Mouse (Mus musculus): ENCODE data around the gene Gpr153.

Gpr153 gene

GRCm38 (mm10) chr4:152287317-152288120 lies 13.5 kb downstream of the Gpr153 start:
- in situ Hi-C loops (cut with MboI, MseI) = loop anchor here (5.0 kb wide), 1 partner anchor 75 kb away; no protein-coding TSS in a partner anchor

GRCm38 (mm10) chr4:152288398-152288945 lies 14.4 kb downstream of the Gpr153 start:
- in situ Hi-C loops (cut with MboI, MseI) = loop anchor here (5.0 kb wide), 1 partner anchor 76 kb away; no protein-coding TSS in a partner anchor

- in situ Hi-C loops (cut with MboI, MseI) = loop anchor here (5.0 kb wide), 1 partner anchor 118 kb away; no protein-coding TSS in a partner anchor
Measured at GRCm38 (mm10) chr4:152290385-152290784, 16.4 kb downstream of the Gpr153 start.

- in situ Hi-C loops (cut with MboI, MseI) = loop anchor here (5.0 kb wide), 1 partner anchor 119 kb away; no protein-coding TSS in a partner anchor
Measured at GRCm38 (mm10) chr4:152290991-152291390, 17.0 kb downstream of the Gpr153 start.

GRCm38 (mm10) chr4:152291562-152291961 lies 17.5 kb downstream of the Gpr153 start, which contains the start of gene Hes3:
Gene Hes3 (minus strand): TSS chr4:152291662.
- in situ Hi-C loops (cut with MboI, MseI) = loop anchor here (5.0 kb wide), 1 partner anchor 119 kb away; no protein-coding TSS in a partner anchor

GRCm38 (mm10) chr4:152292102-152292765 lies 18.2 kb downstream of the Gpr153 start:
- in situ Hi-C loops (cut with MboI, MseI) = loop anchor here (5.0 kb wide), 1 partner anchor 120 kb away; no protein-coding TSS in a partner anchor

- in situ Hi-C loops (cut with MboI, MseI) = loop anchor here (5.0 kb wide), 1 partner anchor 122 kb away; no protein-coding TSS in a partner anchor
Measured at GRCm38 (mm10) chr4:152294188-152294929, 20.3 kb downstream of the Gpr153 start.

- in situ Hi-C loops (cut with MboI, MseI) = no loop called here
Measured at GRCm38 (mm10) chr4:152295916-152296315, 21.9 kb downstream of the Gpr153 start.

- in situ Hi-C loops (cut with MboI, MseI) = no loop called here
Measured at GRCm38 (mm10) chr4:152296371-152296770, 22.3 kb downstream of the Gpr153 start.

- in situ Hi-C loops (cut with MboI, MseI) = no loop called here
Measured at GRCm38 (mm10) chr4:152296874-152297861, 23.1 kb downstream of the Gpr153 start, which contains the start of gene Icmt. Gene Icmt (plus strand): TSS chr4:152297227.

- in situ Hi-C loops (cut with MboI, MseI) = no loop called here
Measured at GRCm38 (mm10) chr4:152298836-152299235, 24.8 kb downstream of the Gpr153 start.

GRCm38 (mm10) chr4:152300375-152300774 lies 26.3 kb downstream of the Gpr153 start:
- in situ Hi-C loops (cut with MboI, MseI) = no loop called here

- in situ Hi-C loops (cut with MboI, MseI) = no loop called here
Measured at GRCm38 (mm10) chr4:152302012-152302411, 28.0 kb downstream of the Gpr153 start.

GRCm38 (mm10) chr4:152303172-152303571 lies 29.1 kb downstream of the Gpr153 start:
- in situ Hi-C loops (cut with MboI, MseI) = no loop called here

GRCm38 (mm10) chr4:152304685-152305084 lies 30.7 kb downstream of the Gpr153 start:
- in situ Hi-C loops (cut with MboI, MseI) = no loop called here

- in situ Hi-C loops (cut with MboI, MseI) = no loop called here
Measured at GRCm38 (mm10) chr4:152305991-152306390, 32.0 kb downstream of the Gpr153 start.

GRCm38 (mm10) chr4:152307542-152307941 lies 33.5 kb downstream of the Gpr153 start:
- in situ Hi-C loops (cut with MboI, MseI) = no loop called here

GRCm38 (mm10) chr4:152312186-152312585 lies 38.2 kb downstream of the Gpr153 start:
- in situ Hi-C loops (cut with MboI, MseI) = no loop called here

- in situ Hi-C loops (cut with MboI, MseI) = no loop called here
Measured at GRCm38 (mm10) chr4:152313211-152313632, 39.2 kb downstream of the Gpr153 start.

GRCm38 (mm10) chr4:152313934-152314333 lies 39.9 kb downstream of the Gpr153 start:
- in situ Hi-C loops (cut with MboI, MseI) = no loop called here
